Mouse (Mus musculus): Measurements from ENCODE around the gene Rprd1b. TPM values are rescaled to one million over a fixed set of nuclear protein-coding genes. Genes with fewer than 3 reads are reported as not detected.

The Rprd1b gene
- 10 to 100 TPM; 23.2 to 24.7 TPM for polyA plus RNA-seq (2017; shearing (Covaris generic))

GRCm38 (mm10) chr2:158028354-158028863 lies at the start of gene Rprd1b, which contains the start of gene Tti1:
Gene Rprd1b, plus strand, starts transcription at chr2:158028497.
Gene Tti1, minus strand, starts transcription at chr2:158028433.
- peak; percentile 94 for ATAC-seq

- no peak for ATAC-seq
Observed at GRCm38 (mm10) chr2:157979241-157979640, 49.1 kb upstream of the Rprd1b start.

GRCm38 (mm10) chr2:157982727-157983126 lies 45.6 kb upstream of the Rprd1b start:
- no peak for ATAC-seq

- no peak for ATAC-seq
Observed at GRCm38 (mm10) chr2:157983276-157983675, 45.0 kb upstream of the Rprd1b start.

- no peak for ATAC-seq
Observed at GRCm38 (mm10) chr2:157985611-157986010, 42.7 kb upstream of the Rprd1b start.

- ATAC-seq = no peak
Observed at GRCm38 (mm10) chr2:157986235-157986634, 42.1 kb upstream of the Rprd1b start.

- no peak for ATAC-seq
Observed at GRCm38 (mm10) chr2:157988416-157989190, 39.7 kb upstream of the Rprd1b start.

- ATAC-seq = no peak
Observed at GRCm38 (mm10) chr2:157989946-157990345, 38.4 kb upstream of the Rprd1b start.

GRCm38 (mm10) chr2:157991026-157991425 lies 37.3 kb upstream of the Rprd1b start:
- no peak for ATAC-seq

GRCm38 (mm10) chr2:157992501-157992900 lies 35.8 kb upstream of the Rprd1b start:
- no peak for ATAC-seq

- ATAC-seq = no peak
Observed at GRCm38 (mm10) chr2:157998817-157999216, 29.5 kb upstream of the Rprd1b start.

- no peak for ATAC-seq
Observed at GRCm38 (mm10) chr2:158004620-158005019, 23.7 kb upstream of the Rprd1b start.

GRCm38 (mm10) chr2:158005641-158006040 lies 22.7 kb upstream of the Rprd1b start:
- no peak for ATAC-seq

GRCm38 (mm10) chr2:158009373-158009772 lies 18.9 kb upstream of the Rprd1b start:
- ATAC-seq = no peak

GRCm38 (mm10) chr2:158012608-158013007 lies 15.7 kb upstream of the Rprd1b start:
- ATAC-seq = no peak

- ATAC-seq = no peak
Observed at GRCm38 (mm10) chr2:158017330-158017729, 11.0 kb upstream of the Rprd1b start.

GRCm38 (mm10) chr2:158027855-158028353 lies 393 bp upstream of the Rprd1b start:
- ATAC-seq = no peak

GRCm38 (mm10) chr2:158030007-158030406 lies 1.7 kb downstream of the Rprd1b start:
- no peak for ATAC-seq

GRCm38 (mm10) chr2:158035813-158036212 lies 7.5 kb downstream of the Rprd1b start:
- ATAC-seq = no peak

GRCm38 (mm10) chr2:158036408-158036807 lies 8.1 kb downstream of the Rprd1b start:
- ATAC-seq = no peak

GRCm38 (mm10) chr2:158036953-158037352 lies 8.7 kb downstream of the Rprd1b start:
- ATAC-seq = no peak

- no peak for ATAC-seq
Observed at GRCm38 (mm10) chr2:158037571-158037970, 9.3 kb downstream of the Rprd1b start.

GRCm38 (mm10) chr2:158039662-158040061 lies 11.4 kb downstream of the Rprd1b start:
- ATAC-seq = no peak

- ATAC-seq = no peak
Observed at GRCm38 (mm10) chr2:158040396-158040795, 12.1 kb downstream of the Rprd1b start.
